Mouse (Mus musculus) brain, embryonic 18.5 days (tissue): ENCODE results near the gene Tex13b.
"Not testable (repeated sequence)": the region's sequence is repeated elsewhere in the genome, so short reads cannot be mapped to it uniquely, and the experiment has no call there.

Source experiments
- DNase-seq: peaks from one replicate; pipeline ENCODE4 v3.0.0-alpha.2; 2012; ENCODE audit warnings: low read depth, low spot score

Tex13b gene

GRCm38 (mm10) chrX:140813312-140814006 lies at the start of gene Tex13b:
TSS of gene Tex13b (minus strand) at chrX:140813433.
- no peak for DNase-seq

GRCm38 (mm10) chrX:140862760-140863159 lies 49.5 kb upstream of the Tex13b start:
- DNase-seq: no peak

GRCm38 (mm10) chrX:140857445-140857844 lies 44.2 kb upstream of the Tex13b start:
- DNase-seq: no peak

GRCm38 (mm10) chrX:140857040-140857439 lies 43.8 kb upstream of the Tex13b start:
- DNase-seq: not testable (repeated sequence)

GRCm38 (mm10) chrX:140854561-140854960 lies 41.3 kb upstream of the Tex13b start:
- DNase-seq: no peak

- DNase-seq: not testable (repeated sequence)
Measured at GRCm38 (mm10) chrX:140845401-140845800, 32.2 kb upstream of the Tex13b start.

GRCm38 (mm10) chrX:140839887-140840286 lies 26.7 kb upstream of the Tex13b start:
- no peak for DNase-seq

GRCm38 (mm10) chrX:140838077-140838476 lies 24.8 kb upstream of the Tex13b start:
- no peak for DNase-seq

- no peak for DNase-seq
Measured at GRCm38 (mm10) chrX:140831706-140832105, 18.5 kb upstream of the Tex13b start.

- no peak for DNase-seq
Measured at GRCm38 (mm10) chrX:140822295-140822694, 9.1 kb upstream of the Tex13b start.

- DNase-seq: no peak
Measured at GRCm38 (mm10) chrX:140805340-140805739, 7.9 kb downstream of the Tex13b start.

- DNase-seq: no peak
Measured at GRCm38 (mm10) chrX:140769794-140770193, 43.4 kb downstream of the Tex13b start.
